Mouse (Mus musculus) lung, adult 2 months (tissue): ENCODE results near the gene Tmem38b.

Experiments
- CTCF ChIP-seq: fragments of 200-500 bp; IDR thresholded peaks from 2 replicates; pipeline ENCODE4 v1.5.1; 2011; ENCODE audit warnings: mild to moderate bottlenecking, low read length, control low read depth; ENCODE audit not compliant: insufficient read depth
- POLR2A ChIP-seq: fragments of 200-500 bp; IDR thresholded peaks from 2 replicates; pipeline ENCODE4 v1.6.1; 2011; ENCODE audit warnings: low read depth, mild to moderate bottlenecking, control low read depth, low read length, borderline replicate concordance; ENCODE audit errors: extremely low read depth

- TF ChIP-seq CTCF (no peak), POLR2A (no peak)
Measured at GRCm38 (mm10) chr4:53795086-53795485, 30.8 kb upstream of the Tmem38b start.
